Mouse (Mus musculus) cerebellum, adult 8-10 months (tissue): ENCODE data around the gene Prkd3.

Experiments used
- DNase-seq: peaks from one replicate; pipeline ENCODE4 v3.0.0; 2022

The Prkd3 gene

DNA sequence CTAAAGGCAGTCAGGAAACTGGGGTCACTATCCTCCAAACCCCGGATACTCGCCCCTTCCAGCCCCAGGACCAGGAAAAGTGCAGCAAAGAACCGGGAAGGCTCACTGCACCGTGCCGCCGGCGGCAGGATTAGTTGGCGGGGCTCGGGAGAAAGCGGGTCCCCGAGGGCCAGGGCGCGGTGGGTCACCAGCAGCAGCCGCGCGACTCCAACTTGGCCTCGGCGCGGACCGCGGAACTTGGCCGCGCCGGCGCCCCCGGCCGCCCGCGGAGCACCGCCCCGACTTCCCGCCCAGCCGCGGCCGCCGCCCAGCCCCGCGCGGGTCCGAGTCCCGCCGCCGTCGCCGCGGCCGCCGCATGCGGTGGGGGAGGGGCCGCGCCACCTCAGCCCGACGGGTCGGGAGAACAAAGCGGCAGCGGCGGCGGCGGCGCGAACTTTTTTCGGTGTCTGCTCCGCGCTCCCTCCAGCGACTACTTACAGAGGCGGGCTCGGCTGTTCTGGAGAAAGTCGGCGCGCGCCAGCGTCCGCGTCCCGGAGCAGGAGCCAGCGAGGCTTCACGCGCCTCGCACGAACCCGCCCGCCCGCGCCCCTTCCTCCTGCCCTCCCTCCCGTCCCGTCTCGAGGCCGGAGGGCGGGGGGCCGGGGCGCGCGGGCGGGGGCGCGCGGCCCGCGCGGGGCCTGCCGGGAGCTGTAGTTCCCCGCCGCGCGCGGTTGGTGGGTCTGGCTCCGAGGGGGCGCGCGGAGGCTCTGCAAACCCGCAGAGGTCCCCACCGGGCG lies at the start of gene Prkd3:
Prkd3 (minus strand) TSS at position 609 of the 776 bp plus-strand sequence.
- peak; percentile 7 for DNase-seq

GRCm38 (mm10) chr17:79069766-79070480 lies 49.3 kb upstream of the Prkd3 start:
- DNase-seq = no peak

GRCm38 (mm10) chr17:79069019-79069418 lies 48.4 kb upstream of the Prkd3 start:
- DNase-seq = no peak

DNA sequence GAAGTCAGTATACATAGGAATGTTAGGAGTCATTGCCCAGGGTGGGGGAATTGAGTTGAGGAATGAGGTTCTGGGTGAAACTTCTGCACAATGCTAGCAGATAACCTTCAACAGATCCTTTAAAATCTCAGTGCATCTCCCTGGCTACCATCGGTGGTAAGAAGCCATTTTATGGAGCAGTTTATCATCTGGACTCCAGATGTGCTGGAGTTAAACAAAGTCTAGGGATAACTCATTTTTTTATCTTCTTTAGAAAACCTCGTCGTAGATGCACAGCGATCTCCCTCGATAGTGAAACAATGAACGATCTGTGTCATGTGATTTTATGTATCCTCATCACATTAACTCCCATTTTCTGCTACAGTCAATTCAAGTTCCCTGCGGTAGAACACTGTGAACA lies 48.0 kb upstream of the Prkd3 start:
- DNase-seq = no peak

- no peak for DNase-seq
Measured at GRCm38 (mm10) chr17:79064250-79064649, 43.6 kb upstream of the Prkd3 start.

DNA sequence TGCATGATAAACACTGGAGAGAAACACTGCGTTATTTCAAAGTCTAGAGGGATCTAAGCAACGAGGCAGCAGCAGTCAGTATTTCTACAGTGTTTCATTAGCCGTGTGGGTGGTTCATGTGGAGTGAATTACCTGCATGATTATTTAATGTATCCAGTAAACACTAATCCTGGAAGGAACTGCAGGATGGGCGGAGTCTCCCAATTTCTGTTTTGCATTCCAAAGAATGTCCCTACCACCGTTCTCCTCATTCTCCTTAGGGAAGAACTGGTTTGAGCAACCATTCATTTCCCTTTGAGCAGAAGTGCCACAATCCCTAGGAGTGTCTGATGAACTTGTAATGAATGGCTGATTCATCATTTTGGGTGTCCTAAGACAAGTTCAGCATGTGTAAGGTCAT lies 39.6 kb upstream of the Prkd3 start:
- no peak for DNase-seq

DNA sequence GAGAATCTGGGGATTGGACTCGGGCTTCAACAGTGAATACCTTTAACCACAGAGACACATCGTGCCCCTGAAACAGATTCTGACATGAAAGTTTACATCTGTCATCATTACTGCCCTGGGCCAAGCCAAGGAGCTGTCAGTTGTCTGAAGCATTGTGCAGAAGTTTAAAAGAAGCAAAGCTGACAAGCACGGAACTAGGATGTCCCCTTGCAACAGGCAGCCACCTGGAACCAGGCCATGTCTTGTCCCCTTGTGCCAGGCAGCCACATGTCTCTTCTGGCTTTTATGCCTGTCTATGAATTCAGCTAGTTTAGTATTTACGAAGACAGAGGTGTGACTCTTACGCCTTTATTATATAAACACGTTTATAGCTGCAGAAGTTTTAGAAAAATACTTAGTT lies 37.7 kb upstream of the Prkd3 start:
- no peak for DNase-seq

DNA sequence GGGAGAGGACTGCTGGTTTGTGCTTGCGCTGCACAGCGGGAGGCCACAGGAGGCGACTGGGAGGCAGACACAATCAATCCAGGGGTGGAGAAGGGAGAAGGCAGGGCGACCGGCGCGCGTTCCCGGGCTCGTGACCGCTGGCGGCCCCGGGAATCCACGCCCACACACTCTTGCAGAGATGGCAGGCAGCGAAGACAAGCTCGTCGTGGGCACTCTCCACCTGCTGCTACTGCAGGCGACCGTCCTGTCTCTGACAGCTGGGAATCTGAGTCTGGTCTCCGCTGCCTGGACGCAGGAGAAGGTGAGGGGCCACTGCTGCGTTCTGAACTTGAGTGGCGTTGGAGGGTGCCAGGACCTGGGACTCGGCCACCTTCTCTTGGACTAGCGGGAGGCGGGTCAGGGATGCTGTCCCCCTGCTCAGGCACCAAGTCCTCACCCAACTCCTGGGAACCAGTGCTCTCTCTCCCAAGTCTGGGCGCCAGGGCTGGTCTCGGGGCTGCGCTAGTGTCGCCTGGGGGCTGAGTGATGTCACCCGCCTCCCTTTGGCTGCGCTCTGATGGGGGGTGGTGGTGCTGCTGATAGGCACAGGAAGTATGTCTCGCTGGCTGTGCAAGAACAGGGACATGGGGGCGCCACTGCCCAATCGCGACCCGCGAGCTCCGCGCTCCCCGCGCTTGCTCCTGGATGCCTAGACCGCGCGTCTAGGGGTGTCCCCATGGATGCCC lies 31.6 kb upstream of the Prkd3 start:
- peak; percentile 2 for DNase-seq

DNA sequence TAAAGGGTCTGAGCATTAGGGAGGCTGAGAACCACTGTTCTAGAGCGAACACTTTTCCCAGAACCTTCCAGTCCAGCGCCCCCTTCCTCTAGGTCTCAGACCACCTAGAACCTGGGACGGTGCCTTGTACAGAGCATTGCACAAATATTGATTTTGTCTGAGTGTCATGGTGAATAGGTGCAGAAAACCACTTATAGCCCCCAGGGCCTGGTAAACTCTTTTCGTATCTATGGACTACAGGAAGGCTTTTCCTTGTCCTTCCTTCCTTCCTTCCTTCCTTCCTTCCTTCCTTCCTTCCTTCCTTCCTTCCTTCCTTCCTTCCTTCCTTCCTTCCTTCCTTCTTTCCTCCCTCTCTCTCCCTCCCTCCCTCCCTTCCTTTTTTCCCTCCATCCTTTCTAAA lies 31.0 kb upstream of the Prkd3 start, which contains the start of gene Qpct:
Qpct (plus strand) TSS at position 301 of the 400 bp plus-strand sequence.
- no peak for DNase-seq

DNA sequence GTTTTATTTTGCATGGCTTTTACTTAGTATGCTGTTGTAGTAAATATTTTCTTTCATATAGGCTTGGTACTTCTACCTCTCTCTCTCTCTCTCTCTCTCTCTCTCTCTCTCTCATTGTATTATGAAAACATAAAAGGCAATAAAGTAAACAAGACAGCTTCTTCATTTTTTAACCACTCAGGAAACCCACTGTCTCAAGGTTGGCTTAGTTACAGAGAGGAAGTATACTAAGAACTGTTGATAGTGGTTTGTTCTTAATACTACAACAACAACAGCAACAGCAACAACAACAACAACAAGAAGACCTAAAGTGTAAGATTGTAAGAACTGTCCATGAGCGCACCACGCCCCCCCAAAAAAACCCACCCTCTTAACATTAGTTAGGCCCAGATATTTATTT lies 23.1 kb upstream of the Prkd3 start:
- DNase-seq = no peak

GRCm38 (mm10) chr17:79039660-79040059 lies 19.0 kb upstream of the Prkd3 start:
- DNase-seq = no peak

DNA sequence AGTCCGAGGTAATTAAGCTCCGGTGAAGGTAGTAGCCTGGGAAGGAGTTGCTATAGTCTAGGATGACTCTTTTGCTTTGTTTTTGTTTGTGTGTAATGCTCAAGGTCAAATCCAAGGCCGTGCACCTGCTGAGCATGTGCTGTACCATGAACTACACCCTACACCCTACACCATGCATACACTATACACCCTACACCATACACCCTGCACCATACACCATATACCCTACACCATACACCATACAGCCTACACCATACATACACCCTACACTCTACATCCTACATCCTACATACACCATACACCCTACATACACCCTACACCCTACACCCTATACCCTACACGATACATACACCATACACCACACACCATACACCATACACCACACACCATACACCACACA lies 12.2 kb upstream of the Prkd3 start:
- no peak for DNase-seq

GRCm38 (mm10) chr17:79031569-79031968 lies 11.0 kb upstream of the Prkd3 start:
- DNase-seq = no peak

DNA sequence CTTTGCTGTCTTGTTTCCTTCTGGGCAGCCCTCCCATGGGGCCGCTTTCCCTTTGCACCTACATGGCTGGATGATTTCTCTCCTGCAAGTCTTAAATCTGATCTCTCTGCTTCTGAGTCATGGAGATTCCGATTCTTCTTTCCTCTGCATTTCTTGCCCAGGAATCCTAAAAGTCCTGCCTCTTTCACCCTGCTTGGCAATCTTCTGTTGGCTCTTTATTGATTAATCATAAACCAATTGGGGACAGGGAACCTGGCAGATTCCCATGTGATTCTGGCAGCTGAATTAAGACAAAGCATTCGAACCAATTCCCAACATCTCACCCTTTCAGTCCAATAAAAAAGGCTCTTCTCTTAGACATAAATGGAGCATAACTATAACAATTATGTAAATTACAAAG lies 8.6 kb upstream of the Prkd3 start:
- no peak for DNase-seq

GRCm38 (mm10) chr17:79024544-79024943 lies 3.9 kb upstream of the Prkd3 start:
- DNase-seq = no peak

DNA sequence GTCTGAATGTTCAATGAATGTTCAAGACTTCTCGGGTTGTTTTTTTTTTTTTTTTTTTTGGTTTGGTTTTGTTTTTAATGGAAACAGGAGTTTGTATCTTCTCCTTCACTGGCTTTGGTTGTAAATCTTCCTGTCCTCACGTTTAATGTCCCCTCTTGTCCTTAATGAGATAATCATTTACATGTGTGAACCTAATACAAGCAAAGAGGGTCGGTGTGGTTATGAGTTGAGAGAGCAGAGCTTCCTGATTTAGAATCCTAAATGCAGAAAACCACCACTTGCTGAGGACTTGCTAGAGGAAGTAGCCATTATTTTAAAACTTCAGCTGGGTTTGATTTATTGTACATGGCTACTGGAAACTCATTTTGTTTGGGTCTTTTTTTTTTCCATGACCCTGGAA lies 2.1 kb upstream of the Prkd3 start:
- no peak for DNase-seq

DNA sequence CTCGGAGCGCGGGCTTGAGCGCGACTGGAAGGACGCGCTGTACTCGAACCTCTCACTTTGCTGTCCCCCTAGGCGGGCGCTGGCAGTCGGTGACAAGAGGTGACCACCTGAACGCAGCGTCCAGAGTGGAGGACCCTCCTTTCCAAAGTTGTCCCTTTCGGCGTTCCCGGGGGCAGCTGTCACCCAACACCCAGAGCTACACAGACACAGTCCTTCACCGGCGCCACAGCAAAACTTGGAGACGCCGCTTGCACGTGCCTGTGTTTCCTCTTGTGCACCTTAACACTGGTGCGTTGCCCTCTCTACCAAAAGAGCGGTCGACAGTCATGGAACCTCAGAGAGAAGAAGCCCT lies 344 bp upstream of the Prkd3 start:
- no peak for DNase-seq

GRCm38 (mm10) chr17:79019726-79020207 lies 849 bp downstream of the Prkd3 start:
- DNase-seq = no peak

GRCm38 (mm10) chr17:79018422-79018821 lies 2.2 kb downstream of the Prkd3 start:
- DNase-seq = no peak

GRCm38 (mm10) chr17:79015831-79016230 lies 4.8 kb downstream of the Prkd3 start:
- DNase-seq = no peak

- no peak for DNase-seq
Measured at GRCm38 (mm10) chr17:79014911-79015685, 5.5 kb downstream of the Prkd3 start.

DNA sequence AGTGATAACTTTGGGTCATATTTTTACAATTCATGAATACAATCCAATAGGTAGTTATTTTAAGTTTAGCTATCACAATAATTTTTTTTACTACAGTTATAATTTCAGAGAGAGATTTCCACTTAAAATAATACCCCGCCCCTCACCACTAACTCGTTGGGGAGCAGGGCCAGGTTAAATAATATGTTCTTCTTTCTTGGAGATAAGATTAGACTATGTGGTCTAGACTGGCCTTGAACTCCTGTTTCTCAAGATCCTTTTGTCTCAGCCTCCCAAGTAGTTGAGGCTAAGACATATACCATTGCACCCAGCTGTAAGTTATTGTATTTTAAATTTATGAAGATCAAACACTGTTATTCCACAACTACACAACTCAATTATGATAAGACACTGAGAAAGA lies 7.0 kb downstream of the Prkd3 start:
- no peak for DNase-seq

DNA sequence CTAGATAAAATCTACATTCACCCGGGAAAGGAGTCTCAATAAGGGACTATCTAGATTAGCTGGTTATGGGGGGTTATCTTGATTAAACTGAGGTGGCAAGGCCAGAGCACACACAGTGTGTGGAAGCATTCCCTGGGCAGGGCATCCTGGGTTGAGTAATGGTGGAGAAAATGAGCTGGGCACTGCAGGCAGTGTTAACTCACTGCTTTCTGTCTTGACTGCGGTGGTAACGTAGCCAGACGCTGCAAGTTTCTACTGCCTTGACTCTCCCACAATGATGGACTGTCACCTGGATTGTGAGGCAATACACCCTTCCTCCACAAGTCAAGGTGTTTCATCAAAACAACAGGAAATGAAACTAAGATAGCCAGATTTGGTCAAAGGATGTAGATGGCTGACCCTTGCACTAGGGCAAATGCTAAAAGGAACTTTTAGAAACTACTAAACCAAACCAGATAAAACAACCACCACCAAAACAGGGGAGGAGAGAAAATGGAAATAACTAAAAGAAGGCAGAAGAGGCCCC lies 20.8 kb downstream of the Prkd3 start:
- no peak for DNase-seq
